Mouse (Mus musculus) cortical plate, adult 2 months (tissue): Measurements from ENCODE around the gene Eefsec.

Source experiments
- CTCF ChIP-seq: fragments of 200-500 bp; IDR thresholded peaks from 2 replicates; pipeline ENCODE4 v1.5.1; 2011; ENCODE audit warnings: mild to moderate bottlenecking, control low read depth, low read length; ENCODE audit not compliant: insufficient read depth; ENCODE audit errors: extremely low read depth
- POLR2A ChIP-seq: fragments of 200-500 bp; IDR thresholded peaks from 2 replicates; pipeline ENCODE4 v1.6.1; 2011; ENCODE audit warnings: mild to moderate bottlenecking, low read length, control low read depth; ENCODE audit not compliant: insufficient read depth; ENCODE audit errors: extremely low read depth

- TF ChIP-seq POLR2A = no peak
- no peak for TF ChIP-seq CTCF
These were observed 47.4 kb upstream of the Eefsec start for GRCm38 (mm10) chr6:88493712-88494111.
